Comparison of ENCODE assay signal across 29 mouse cellular contexts in genomic region chr17:26490072-26490471, GRCm38 (mm10).
A peak's percentile ranks its signal among the peaks of the same experiment; 100 is the strongest.
DNase-seq lines count a peak whose midpoint lies in the region; ATAC-seq and TF ChIP-seq lines count a peak whose summit lies in the region.
"Had no signal": no experiment of that assay in that cellular context is flagged by ENCODE, and none has a peak within 500 bp of the region (broad histone marks: within the 10 kb centered on the region; RNA-seq: fewer than 3 reads in every experiment).

No protein-coding gene starts in this region.

- no peaks in the 10 kb centered on the region for H3K79me2 ChIP-seq in heart, adult 2 months (replicated peaks; ENCODE audit: control insufficient read depth, insufficient read depth, low read length)

- H3K27ac ChIP-seq in heart, adult 2 months = peak overlapping the region; percentile 98
- peak overlapping the region; percentile 75 to 85 for H3K27ac ChIP-seq in heart, embryonic 14.5 days (replicated peaks in 1 of 2; ENCODE audit: control insufficient read depth in 1 of 2, insufficient read depth in 1 of 2, low read depth in 2 of 2, low read length in 2 of 2)
- peak overlapping the region; percentile 92 for H3K27ac ChIP-seq in heart, embryonic 16.5 days (ENCODE audit: low read length)
- H3K27ac ChIP-seq: hindbrain, embryonic 10.5 days; hindbrain, embryonic 15.5 days; layer of hippocampus, adult 2 months; liver, embryonic 12.5 days; midbrain, embryonic 12.5 days; neural tube, embryonic 13.5 days had no signal

- no peak for TF ChIP-seq CTCF in heart, adult 2 months (IDR thresholded peaks at IDR 0.05)

- intact Hi-C loops in heart, adult 2 months (cut with DNase I) = no loop called here

- DNase-seq in heart, adult 2 months = no peak
- no peak for DNase-seq in heart, postnatal 4 days
- no peak for DNase-seq in heart, adult 9 months (ENCODE audit: low spot score in 2 of 2)
- DNase-seq in R1 (ENCODE audit: low read depth, low spot score) = peak; percentile 57
- DNase-seq in frontal cortex, postnatal 36 days (ENCODE audit: low spot score in 2 of 2) = no peak
- DNase-seq: adrenal gland, adult 2 months; cerebellum, adult 8-10 months; cerebellum, postnatal 25 days; kidney, adult 18-20 months; kidney, postnatal 36 days; left cerebral cortex, postnatal 4 days; liver, postnatal 0 days; lung, postnatal 36 days; right cerebral cortex, postnatal 4 days; thymus, adult 18-20 months; thymus, postnatal 36 days had no signal

- ATAC-seq in heart, embryonic 14.5 days (ENCODE audit: insufficient number of reproducible peaks, insufficient read depth, low FRiP score, low read depth) = no peak
- ATAC-seq in heart, embryonic 16.5 days (replicated peaks; ENCODE audit: extremely low read depth, insufficient read depth, low FRiP score) = no peak
- no peak for ATAC-seq in monocyte, adult 5-6 weeks (replicated peaks; ENCODE audit: insufficient number of reproducible peaks, low FRiP score, low TSS enrichment, poor library complexity, severe bottlenecking)
- ATAC-seq: activated CD4-positive, CD25-positive, alpha-beta regulatory T cell, adult 4 months; forebrain, embryonic 14.5 days; inflammation-experienced regulatory T-cells, adult 6 months; liver, embryonic 12.5 days; liver, postnatal 0 days had no signal

- H3K9me3 ChIP-seq in heart, embryonic 14.5 days (ENCODE audit: control insufficient read depth, low read length) = peaks cover 16% of the 10 kb centered on the region
- peaks cover 16% of the 10 kb centered on the region for H3K9me3 ChIP-seq in heart, embryonic 16.5 days (replicated peaks; ENCODE audit: control insufficient read depth, low read length)
- H3K9me3 ChIP-seq: hindbrain, embryonic 15.5 days had no signal

- no peak for TF ChIP-seq EP300 in heart, adult 2 months (IDR thresholded peaks at IDR 0.05; ENCODE audit: insufficient read depth, low read depth, low read length)

- no peaks in the 10 kb centered on the region for H3K27me3 ChIP-seq in heart, adult 2 months (ENCODE audit: control insufficient read depth, insufficient read depth, low read length)
- H3K27me3 ChIP-seq in heart, embryonic 14.5 days (ENCODE audit: control insufficient read depth, insufficient read depth, low read length) = no peaks in the 10 kb centered on the region
- no peaks in the 10 kb centered on the region for H3K27me3 ChIP-seq in heart, embryonic 16.5 days (ENCODE audit: control insufficient read depth, insufficient read depth, low read length)
- H3K27me3 ChIP-seq: hindbrain, embryonic 15.5 days; midbrain, embryonic 12.5 days; neural tube, embryonic 13.5 days had no signal

- no peak overlapping the region for H3K4me3 ChIP-seq in heart, adult 2 months
- H3K4me3 ChIP-seq in heart, embryonic 14.5 days (ENCODE audit: control insufficient read depth in 1 of 2, insufficient read depth in 1 of 2, low read depth in 1 of 2, low read length in 2 of 2) = no peak overlapping the region
- no peak overlapping the region for H3K4me3 ChIP-seq in heart, embryonic 16.5 days (ENCODE audit: low read length)
- H3K4me3 ChIP-seq: hindbrain, embryonic 10.5 days; hindbrain, embryonic 15.5 days; layer of hippocampus, adult 2 months; liver, embryonic 12.5 days; megakaryocyte, embryonic 14.5 days; midbrain, embryonic 12.5 days; neural tube, embryonic 13.5 days had no signal

- H3K4me2 ChIP-seq in heart, embryonic 14.5 days (ENCODE audit: low read length) = no peak overlapping the region
- no peak overlapping the region for H3K4me2 ChIP-seq in heart, embryonic 16.5 days (ENCODE audit: low read depth, low read length)
- H3K4me2 ChIP-seq: hindbrain, embryonic 15.5 days; liver, embryonic 12.5 days; midbrain, embryonic 12.5 days; neural tube, embryonic 13.5 days had no signal

- WGBS in heart, adult 2 months = 93% methylated on average over 10 of the region's 10 CpGs
- 92% methylated on average over 10 of the region's 10 CpGs for WGBS in heart, embryonic 14.5 days
- WGBS in heart, embryonic 16.5 days = 89% methylated on average over 10 of the region's 10 CpGs

- no peak overlapping the region for H3K9ac ChIP-seq in heart, adult 2 months (ENCODE audit: low read depth, low read length)
- H3K9ac ChIP-seq in heart, embryonic 14.5 days (ENCODE audit: low read length) = peak overlapping the region; percentile 23; the same call in 1 of the 2 replicates
- peak overlapping the region; percentile 27; the same call in 1 of the 2 replicates for H3K9ac ChIP-seq in heart, embryonic 16.5 days (ENCODE audit: low read length)
- H3K9ac ChIP-seq: hindbrain, embryonic 15.5 days; liver, embryonic 12.5 days; liver, postnatal 0 days; midbrain, embryonic 12.5 days; neural tube, embryonic 13.5 days had no signal

- H3K36me3 ChIP-seq in heart, adult 2 months (ENCODE audit: control insufficient read depth, insufficient read depth, low read length) = peaks cover 10% of the 10 kb centered on the region
- H3K36me3 ChIP-seq in heart, embryonic 14.5 days (ENCODE audit: control insufficient read depth, insufficient read depth, low read length) = no peaks in the 10 kb centered on the region
- H3K36me3 ChIP-seq in heart, embryonic 16.5 days (ENCODE audit: control insufficient read depth, insufficient read depth) = no peaks in the 10 kb centered on the region
- H3K36me3 ChIP-seq: hindbrain, embryonic 10.5 days; hindbrain, embryonic 15.5 days; liver, embryonic 12.5 days; midbrain, embryonic 12.5 days; neural tube, embryonic 13.5 days had no signal

- H3K4me1 ChIP-seq in heart, adult 2 months (ENCODE audit: control insufficient read depth, insufficient read depth, low read length) = peaks cover 31% of the 10 kb centered on the region
- H3K4me1 ChIP-seq in heart, embryonic 14.5 days (ENCODE audit: control insufficient read depth in 2 of 2, insufficient read depth in 2 of 2, low read length in 2 of 2) = peaks cover 31 to 44% of the 10 kb centered on the region in 2 experiments
- H3K4me1 ChIP-seq in heart, embryonic 16.5 days (ENCODE audit: control insufficient read depth, insufficient read depth, low read length) = peaks cover 46% of the 10 kb centered on the region
- H3K4me1 ChIP-seq: hindbrain, embryonic 10.5 days; hindbrain, embryonic 15.5 days; liver, embryonic 12.5 days; megakaryocyte, embryonic 14.5 days; midbrain, embryonic 12.5 days; neural tube, embryonic 13.5 days had no signal

- TF ChIP-seq POLR2A in heart, adult 2 months (IDR thresholded peaks at IDR 0.05; ENCODE audit: insufficient read depth, low read depth, low read length) = no peak
